Mouse (Mus musculus): ENCODE measurements around the gene Pheta1.

DNA sequence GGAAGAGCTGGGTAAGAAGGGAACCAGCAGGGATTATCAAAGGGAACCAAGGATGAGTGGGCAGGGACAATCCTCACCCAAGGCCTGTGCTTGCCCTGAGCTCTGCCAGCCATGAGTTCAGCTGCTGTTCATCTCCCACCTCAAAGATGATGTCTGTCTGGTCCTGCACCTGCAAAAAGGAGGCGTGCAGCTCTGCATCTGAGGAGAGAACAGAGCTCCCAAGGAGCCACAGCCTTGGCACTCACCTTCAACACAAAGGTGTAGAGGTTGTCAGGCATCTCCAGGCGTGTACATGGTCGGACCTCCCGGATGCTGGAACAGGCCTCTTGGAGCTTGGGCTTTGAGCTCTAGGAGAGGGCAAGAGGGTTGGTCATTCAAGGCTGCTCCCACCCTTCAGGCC is 29.9 kb upstream of the Pheta1 start:
- TF ChIP-seq CTCF (IDR thresholded peaks at IDR 0.05; ENCODE audit: borderline replicate concordance, insufficient read depth, low read depth, low read length): no peak
- TF ChIP-seq POLR2A (IDR thresholded peaks at IDR 0.05; ENCODE audit: borderline replicate concordance, insufficient read depth, low read length): no peak
